7 mouse cellular contexts compared by ENCODE assay signal in the genomic region with DNA sequence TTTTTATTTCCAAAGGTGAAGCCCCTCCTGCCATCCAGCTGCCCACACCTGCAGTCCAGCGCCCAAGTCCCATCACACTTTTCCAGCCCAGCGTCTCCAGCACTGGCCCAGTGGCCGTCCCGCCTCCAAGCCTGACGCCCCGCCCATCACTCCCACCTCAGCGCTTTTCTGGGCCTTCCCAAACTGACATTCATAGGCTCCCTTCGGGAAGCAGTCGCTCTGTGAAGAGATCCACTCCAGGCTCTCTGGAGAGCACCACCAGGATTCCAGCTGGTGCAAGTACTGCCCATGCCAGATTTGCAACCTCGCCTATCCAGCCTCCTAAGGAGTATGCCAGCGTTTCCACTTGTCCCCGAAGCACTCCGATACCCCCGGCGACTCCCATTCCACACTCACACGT. TPM values are rescaled to one million over a fixed set of nuclear protein-coding genes. Genes with fewer than 3 reads are reported as not detected.
DNase-seq lines count a peak whose midpoint lies in the region; ATAC-seq and TF ChIP-seq lines count a peak whose summit lies in the region.

No protein-coding gene starts in this region.

- 6% methylated on average over 16 of the region's 16 CpGs for WGBS in heart, embryonic 16.5 days
- WGBS in limb, embryonic 12.5 days, result 10% methylated on average over 16 of the region's 16 CpGs
- 10% methylated on average over 16 of the region's 16 CpGs for WGBS in midbrain, embryonic 13.5 days

- H3K27ac ChIP-seq in heart, embryonic 16.5 days (ENCODE audit: low read length), result no peak overlapping the region
- no peak overlapping the region for H3K27ac ChIP-seq in limb, embryonic 12.5 days
- no peak overlapping the region for H3K27ac ChIP-seq in midbrain, embryonic 13.5 days

- peak overlapping the region; percentile 46 for H3K4me3 ChIP-seq in heart, embryonic 16.5 days (ENCODE audit: low read length)
- peak overlapping the region; percentile 34 for H3K4me3 ChIP-seq in limb, embryonic 12.5 days (replicated peaks)
- peak overlapping the region; percentile 13; the same call in 1 of the 2 replicates for H3K4me3 ChIP-seq in midbrain, embryonic 13.5 days (replicated peaks)

- peak; percentile 58; the same call in 1 of the 2 replicates for ATAC-seq in heart, embryonic 16.5 days (replicated peaks; ENCODE audit: extremely low read depth, insufficient read depth, low FRiP score)
- ATAC-seq in limb, embryonic 12.5 days (ENCODE audit: insufficient number of reproducible peaks, insufficient read depth, low FRiP score, low TSS enrichment, low read depth), result no peak
- ATAC-seq in midbrain, embryonic 13.5 days, result peak; percentile 37; the same call in 1 of the 2 replicates

- H3K27me3 ChIP-seq in heart, embryonic 16.5 days (ENCODE audit: control insufficient read depth, insufficient read depth, low read length), result no peaks in the 10 kb centered on the region
- 0 out of 2 replicates have a peak, but pooled peaks cover 3% of the 10 kb centered on the region for H3K27me3 ChIP-seq in limb, embryonic 12.5 days
- H3K27me3 ChIP-seq in midbrain, embryonic 13.5 days, result peaks cover 5% of the 10 kb centered on the region; the same call in 1 of the 2 replicates

- no peak for TF ChIP-seq CTCF in brain, embryonic 14.5 days (IDR thresholded peaks at IDR 0.05; ENCODE audit: borderline replicate concordance, extremely low read depth, insufficient read depth, insufficient read length)

- peak overlapping the region; percentile 72 for H3K4me2 ChIP-seq in heart, embryonic 16.5 days (ENCODE audit: low read depth, low read length)
- H3K4me2 ChIP-seq in limb, embryonic 12.5 days, result peak overlapping the region; percentile 58
- H3K4me2 ChIP-seq in midbrain, embryonic 13.5 days (replicated peaks), result peak overlapping the region; percentile 41

- H3K4me1 ChIP-seq in heart, embryonic 16.5 days (ENCODE audit: control insufficient read depth, insufficient read depth, low read length), result peaks cover 8% of the 10 kb centered on the region
- H3K4me1 ChIP-seq in limb, embryonic 12.5 days (replicated peaks), result no peaks in the 10 kb centered on the region; the same call in 1 of the 2 replicates
- H3K4me1 ChIP-seq in midbrain, embryonic 13.5 days (replicated peaks), result peaks cover 8% of the 10 kb centered on the region; the same call in 1 of the 2 replicates

- H3K9ac ChIP-seq in heart, embryonic 16.5 days (ENCODE audit: low read length), result peak overlapping the region; percentile 26; the same call in 1 of the 2 replicates
- H3K9ac ChIP-seq in limb, embryonic 12.5 days (replicated peaks), result no peak overlapping the region
- H3K9ac ChIP-seq in midbrain, embryonic 13.5 days (replicated peaks), result no peak overlapping the region

- TF ChIP-seq POLR2A in brain, embryonic 14.5 days (IDR thresholded peaks at IDR 0.05; ENCODE audit: borderline replicate concordance, extremely low read depth, insufficient read depth, insufficient read length, poor library complexity, severe bottlenecking), result no peak

- DNase-seq in R1 (ENCODE audit: low read depth, low spot score), result peak; percentile 69
- DNase-seq in brain, embryonic 14.5 days (ENCODE audit: low read depth), result peak; percentile 25
- no peak for DNase-seq in spleen, adult 12 weeks (ENCODE audit: low spot score)
- no peak for DNase-seq in thymus, postnatal 36 days

- no peaks in the 10 kb centered on the region for H3K36me3 ChIP-seq in heart, embryonic 16.5 days (ENCODE audit: control insufficient read depth, insufficient read depth)
- H3K36me3 ChIP-seq in limb, embryonic 12.5 days, result no peaks in the 10 kb centered on the region
- no peaks in the 10 kb centered on the region for H3K36me3 ChIP-seq in midbrain, embryonic 13.5 days

- H3K9me3 ChIP-seq in heart, embryonic 16.5 days (replicated peaks; ENCODE audit: control insufficient read depth, low read length), result no peaks in the 10 kb centered on the region
- H3K9me3 ChIP-seq in limb, embryonic 12.5 days, result no peaks in the 10 kb centered on the region
- no peaks in the 10 kb centered on the region for H3K9me3 ChIP-seq in midbrain, embryonic 13.5 days

RNA-seq across cellular contexts. Expression of a gene that starts 11.5 kb away (rescaled TPM):
- polyA plus RNA-seq in brain, embryonic 14.5 days (2012; rRNA removed), result 0.29 and 0.30 TPM in 2 replicates
- 0.09 TPM in 1 of 2 replicates, not detected in the other for polyA plus RNA-seq in heart, embryonic 16.5 days (2015; fragmentation: Nextera tagmentation; extraction: Ambion mirVana)
- polyA plus RNA-seq in limb, embryonic 12.5 days (2016; fragmentation: Nextera tagmentation; extraction: Ambion mirVana), result 0.31 and 0.41 TPM in 2 replicates
- polyA plus RNA-seq in midbrain, embryonic 13.5 days (2015; fragmentation: Nextera tagmentation; extraction: Ambion mirVana), result 0.05 TPM in 1 of 2 replicates, not detected in the other

RNA-seq across cellular contexts. Expression of a gene that starts 36.3 kb away (rescaled TPM):
- polyA plus RNA-seq in brain, embryonic 14.5 days (2012; rRNA removed), result 12.0 and 12.2 TPM in 2 replicates
- 7.4 and 8.2 TPM in 2 replicates for polyA plus RNA-seq in heart, embryonic 16.5 days (2015; fragmentation: Nextera tagmentation; extraction: Ambion mirVana)
- 14.5 and 14.8 TPM in 2 replicates for polyA plus RNA-seq in limb, embryonic 12.5 days (2016; fragmentation: Nextera tagmentation; extraction: Ambion mirVana)
- 12.3 and 13.8 TPM in 2 replicates for polyA plus RNA-seq in midbrain, embryonic 13.5 days (2015; fragmentation: Nextera tagmentation; extraction: Ambion mirVana)

RNA-seq across cellular contexts. Expression of a gene that starts 46.9 kb away (rescaled TPM):
- polyA plus RNA-seq in brain, embryonic 14.5 days (2012; rRNA removed), result 19.1 and 29.7 TPM in 2 replicates
- 5.6 and 6.1 TPM in 2 replicates for polyA plus RNA-seq in heart, embryonic 16.5 days (2015; fragmentation: Nextera tagmentation; extraction: Ambion mirVana)
- polyA plus RNA-seq in limb, embryonic 12.5 days (2016; fragmentation: Nextera tagmentation; extraction: Ambion mirVana), result 9.7 and 10.0 TPM in 2 replicates
- 15.7 and 16.9 TPM in 2 replicates for polyA plus RNA-seq in midbrain, embryonic 13.5 days (2015; fragmentation: Nextera tagmentation; extraction: Ambion mirVana)

Comparison
In these comparisons a context has a peak if more than half of its experiments do, and no peak if none do; other contexts are left out.
1. DNase-seq: peak in R1 (single experiment) and brain, embryonic 14.5 days (single experiment); none in spleen, adult 12 weeks (single experiment) and thymus, postnatal 36 days (0 of 2).
2. Peak in every context shown above with its lines, with median percentiles within 50 percentile points of each other: H3K4me2 ChIP-seq and H3K4me3 ChIP-seq.